Mouse (Mus musculus): ENCODE results near the gene Gm44511.
"Not testable (repeated sequence)": the region's sequence is repeated elsewhere in the genome, so short reads cannot be mapped to it uniquely, and the experiment has no call there.

The Gm44511 gene

GRCm38 (mm10) chr6:128760416-128761143 lies 65.5 kb downstream of the Gm44511 start:
- DNase-seq (ENCODE audit: low spot score): peak; percentile 87

- DNase-seq (ENCODE audit: low spot score): peak; percentile 91
These were observed 66.1 kb downstream of the Gm44511 start for GRCm38 (mm10) chr6:128760016-128760415.

- no peak for DNase-seq (ENCODE audit: low spot score)
These were observed 66.7 kb downstream of the Gm44511 start for GRCm38 (mm10) chr6:128759221-128759950.

GRCm38 (mm10) chr6:128755402-128755763 lies 70.7 kb downstream of the Gm44511 start:
- not testable (repeated sequence) for DNase-seq (ENCODE audit: low spot score)

GRCm38 (mm10) chr6:128754748-128755401 lies 71.2 kb downstream of the Gm44511 start:
- DNase-seq (ENCODE audit: low spot score): not testable (repeated sequence)

- peak; percentile 12 for DNase-seq (ENCODE audit: low spot score)
These were observed 71.8 kb downstream of the Gm44511 start for GRCm38 (mm10) chr6:128754265-128754664.

- peak; percentile 87 for DNase-seq (ENCODE audit: low spot score)
These were observed 72.4 kb downstream of the Gm44511 start for GRCm38 (mm10) chr6:128753610-128754224.

GRCm38 (mm10) chr6:128747006-128747405 lies 79.1 kb downstream of the Gm44511 start:
- not testable (repeated sequence) for DNase-seq (ENCODE audit: low spot score)

GRCm38 (mm10) chr6:128737445-128737844 lies 88.7 kb downstream of the Gm44511 start:
- DNase-seq (ENCODE audit: low spot score): no peak

GRCm38 (mm10) chr6:128736100-128736499 lies 90.0 kb downstream of the Gm44511 start:
- DNase-seq (ENCODE audit: low spot score): peak; percentile 18

- peak; percentile 5 for DNase-seq (ENCODE audit: low spot score)
These were observed 91.2 kb downstream of the Gm44511 start for GRCm38 (mm10) chr6:128734896-128735295.

GRCm38 (mm10) chr6:128733908-128734679 lies 92.0 kb downstream of the Gm44511 start:
- DNase-seq (ENCODE audit: low spot score): no peak

- no peak for DNase-seq (ENCODE audit: low spot score)
These were observed 94.1 kb downstream of the Gm44511 start for GRCm38 (mm10) chr6:128732032-128732431.
